Mouse (Mus musculus): Measurements from ENCODE around the gene Wnt9b. TPM values are rescaled to one million over a fixed set of nuclear protein-coding genes. Genes with fewer than 3 reads are reported as not detected.

Wnt9b gene
- polyA plus RNA-seq (2017; shearing (Covaris generic)): not detected

GRCm38 (mm10) chr11:103749306-103750089, at the start of gene Wnt9b:
TSS of gene Wnt9b (minus strand) at chr11:103749821.

GRCm38 (mm10) chr11:103773387-103774227, 24.0 kb upstream of the Wnt9b start, which contains the start of gene Wnt3:
TSS of gene Wnt3 (plus strand) at chr11:103774150.

GRCm38 (mm10) chr11:103697565-103698176, 52.0 kb downstream of the Wnt9b start, which contains the start of gene Gosr2:
TSS of gene Gosr2 (minus strand) at chr11:103697898.

Other genes with a start within 250 kb of the Wnt9b start
- gene Lrrc37a, start 245.2 kb downstream of the Wnt9b start, polyA plus RNA-seq (2017; shearing (Covaris generic)): not detected
- gene Gm884, start 128.7 kb downstream of the Wnt9b start, polyA plus RNA-seq (2017; shearing (Covaris generic)): not detected
- gene Lyzl6, start 110.9 kb downstream of the Wnt9b start, polyA plus RNA-seq (2017; shearing (Covaris generic)): not detected
- gene Rprml, start 100.3 kb downstream of the Wnt9b start, polyA plus RNA-seq (2017; shearing (Covaris generic)): not detected
- 125 TPM for gene Gosr2, start 51.9 kb downstream of the Wnt9b start, polyA plus RNA-seq (2017; shearing (Covaris generic))
- gene Wnt3, start 24.3 kb upstream of the Wnt9b start, polyA plus RNA-seq (2017; shearing (Covaris generic)): 5.2 TPM
- 88.0 TPM for gene Nsf, start 204.2 kb upstream of the Wnt9b start, polyA plus RNA-seq (2017; shearing (Covaris generic))
- 15.2 TPM for gene Arf2, start 216.9 kb upstream of the Wnt9b start, polyA plus RNA-seq (2017; shearing (Covaris generic))

All from activated CD4-positive, CD25-positive, alpha-beta regulatory T cell, adult 9 weeks (primary cell).